Mouse (Mus musculus) liver, adult (tissue): ENCODE measurements around the gene Olfr308.

ENCODE experiments used
- GATA4 ChIP-seq: IDR thresholded peaks from 2 replicates; pipeline ENCODE4 v1.6.1; 2014; ENCODE audit warnings: mild to moderate bottlenecking, low read length; ENCODE audit not compliant: insufficient replicate concordance

Olfr308 gene

DNA sequence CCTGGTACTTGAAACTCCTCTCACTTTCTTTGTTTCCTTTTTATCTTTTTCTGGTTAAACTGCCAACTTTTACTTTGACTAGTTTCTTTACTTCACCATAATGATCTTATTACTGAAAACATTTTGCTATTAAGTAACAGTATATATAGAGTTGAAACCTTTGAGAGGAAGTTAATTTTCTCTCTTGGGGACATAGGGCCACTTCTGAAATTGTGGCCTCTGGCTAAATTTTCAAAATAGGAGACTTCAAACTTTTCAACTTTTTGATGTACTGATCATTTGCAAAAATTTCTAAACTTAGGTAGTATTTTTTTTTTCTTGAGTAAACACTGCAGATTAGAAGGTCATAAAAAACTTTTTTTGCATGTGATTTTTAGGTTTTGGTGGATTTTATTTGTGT, at the start of gene Olfr308:
Olfr308 (minus strand) TSS at position 101 of the 400 bp plus-strand sequence.
- no peak for TF ChIP-seq GATA4

DNA sequence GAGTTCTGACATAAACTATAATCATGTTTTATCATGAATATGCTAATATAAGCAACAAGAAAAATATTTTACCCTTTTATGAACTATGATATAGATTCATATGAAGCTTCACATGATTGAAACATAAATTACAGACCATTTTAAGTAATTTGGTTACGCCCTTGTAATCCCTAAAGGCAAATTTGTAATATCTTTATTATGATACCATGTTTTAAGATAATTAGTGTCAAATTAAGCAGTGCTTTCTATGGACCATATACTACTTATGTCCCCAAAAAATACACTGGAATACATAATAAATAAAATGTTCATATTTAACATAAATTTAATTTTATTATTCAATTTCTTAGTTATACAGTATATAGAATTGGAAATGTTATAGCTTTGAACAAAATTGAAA, 41.4 kb upstream of the Olfr308 start, which contains the start of gene Olfr305:
Olfr305 (minus strand) TSS at position 101 of the 400 bp plus-strand sequence.
- TF ChIP-seq GATA4, result no peak

DNA sequence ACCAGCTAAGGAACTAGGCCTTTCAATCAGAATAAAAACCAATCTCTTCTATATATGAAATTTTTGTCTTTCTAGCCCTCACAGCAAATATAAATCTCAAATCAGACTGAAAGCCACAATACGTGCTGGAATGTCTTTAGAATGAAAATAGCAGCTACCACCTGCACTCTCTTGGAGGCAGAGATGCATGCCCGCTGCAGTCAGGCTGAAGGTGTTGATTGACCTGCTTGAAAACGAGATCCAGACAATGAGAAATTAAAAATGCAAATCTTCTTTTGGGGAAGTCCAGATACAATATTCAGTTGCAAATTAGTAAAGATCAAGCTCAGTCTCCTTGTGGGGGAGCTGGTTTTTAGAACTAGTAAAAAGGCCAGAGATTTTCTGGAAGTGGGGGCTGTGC, 18.8 kb upstream of the Olfr308 start:
- TF ChIP-seq GATA4, result no peak

DNA sequence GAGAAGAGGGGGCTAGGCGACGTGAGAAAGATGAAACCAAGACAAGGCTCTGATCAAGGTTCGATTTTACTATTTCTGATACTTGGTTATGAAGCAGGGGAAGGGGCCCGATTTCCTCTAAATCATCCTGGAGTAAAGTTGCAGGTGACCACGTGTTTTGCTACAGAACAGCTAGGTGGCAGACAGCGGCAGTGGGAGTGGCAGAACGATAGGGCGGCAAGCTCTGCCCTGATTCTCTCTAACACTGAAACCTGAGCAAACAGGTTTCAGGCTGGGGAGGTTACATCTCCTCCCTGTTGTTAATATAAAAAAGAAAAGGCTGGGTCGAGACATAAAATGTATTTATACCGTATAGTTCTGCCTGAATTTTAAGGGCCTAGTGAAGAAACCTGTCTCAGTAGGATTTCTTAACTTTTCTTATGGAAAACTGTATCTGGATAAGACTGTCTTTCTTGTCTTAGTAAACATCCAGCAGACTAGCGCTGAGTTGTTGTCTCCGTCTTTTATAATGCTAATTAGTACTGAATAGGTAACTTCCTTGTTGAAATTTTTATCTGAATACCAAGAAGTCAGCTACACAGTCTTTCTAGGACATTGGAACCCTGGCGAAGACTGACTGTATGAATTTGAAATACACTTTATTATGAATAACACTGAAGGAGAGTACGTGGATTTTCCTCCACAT, 17.6 kb upstream of the Olfr308 start:
- no peak for TF ChIP-seq GATA4

DNA sequence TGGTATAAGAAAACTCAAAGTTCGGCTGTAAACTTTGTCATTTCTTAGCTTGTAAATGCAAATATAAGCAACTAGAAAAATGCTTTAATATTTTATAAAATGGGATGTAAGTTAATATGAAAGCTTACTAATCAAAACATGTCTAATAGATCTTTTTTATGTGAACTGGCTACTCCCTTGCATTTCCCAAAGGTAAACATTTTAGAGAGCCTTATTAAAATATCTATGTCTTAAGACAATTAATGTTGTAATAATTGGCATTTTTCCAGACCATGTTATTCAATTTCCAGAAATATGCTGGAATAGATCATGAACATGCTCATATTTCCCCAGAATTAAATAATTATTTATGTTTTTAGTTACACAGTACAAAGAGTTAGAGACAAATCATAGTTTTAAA, 12.1 kb upstream of the Olfr308 start, which contains the start of gene Olfr307:
Olfr307 (minus strand) TSS at position 101 of the 400 bp plus-strand sequence.
- no peak for TF ChIP-seq GATA4

DNA sequence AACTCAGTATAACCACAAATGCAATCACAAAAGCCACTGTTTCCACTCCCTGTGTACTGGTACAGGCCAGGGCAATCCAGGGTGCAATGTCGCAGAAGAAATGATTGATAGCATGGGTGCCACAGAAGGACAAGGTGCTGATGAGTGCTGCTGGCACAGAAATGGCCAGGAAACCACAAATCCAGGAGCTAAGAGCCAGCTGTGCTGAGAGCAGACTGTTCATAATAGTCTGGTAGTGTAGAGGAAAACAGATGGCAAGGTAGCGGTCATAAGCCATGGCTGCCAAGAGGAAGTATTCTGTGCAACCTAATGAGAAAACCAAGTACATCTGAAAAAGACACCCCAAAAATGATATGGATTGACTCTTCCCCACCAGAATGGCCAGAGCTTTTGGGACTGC, 4.1 kb downstream of the Olfr308 start:
- TF ChIP-seq GATA4, result no peak

DNA sequence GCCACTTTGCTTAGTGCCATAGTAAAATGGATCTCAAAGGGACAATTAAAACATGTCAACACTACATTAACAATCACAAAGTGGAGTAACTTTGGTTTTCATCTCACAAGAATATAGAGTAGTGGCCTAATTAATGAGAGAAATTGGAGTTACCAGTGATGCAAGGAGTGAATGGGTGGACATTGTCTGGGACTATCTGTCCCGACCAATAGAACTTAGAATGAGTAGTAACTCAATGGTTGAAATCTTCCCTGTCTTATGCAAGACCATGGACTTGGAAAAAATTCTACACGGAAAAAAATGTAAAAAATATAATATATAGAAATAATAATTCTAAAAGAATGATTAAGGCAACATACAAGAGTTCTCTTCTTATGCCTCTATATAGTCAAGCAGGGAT, 11.8 kb downstream of the Olfr308 start, which contains the start of gene Olfr309:
Olfr309 (minus strand) TSS at position 101 of the 400 bp plus-strand sequence.
- TF ChIP-seq GATA4, result no peak

DNA sequence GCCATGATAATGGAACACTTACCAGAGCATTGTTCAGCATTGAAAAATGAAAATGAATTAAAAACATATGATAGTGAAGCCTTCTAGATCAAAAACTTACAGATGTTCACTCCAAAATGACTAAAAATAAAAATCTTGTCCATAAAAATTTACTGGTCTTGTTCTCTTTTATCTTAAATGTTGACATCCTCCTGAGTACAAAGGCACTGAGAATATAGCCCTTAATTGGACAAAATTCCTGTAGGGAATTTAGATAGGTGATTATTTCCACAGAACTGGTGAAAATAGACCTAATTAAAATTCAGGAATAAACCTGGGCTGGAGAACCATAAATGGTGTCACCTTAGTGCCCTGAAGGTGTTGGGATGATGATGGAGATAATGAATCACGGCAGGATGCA, 48.4 kb downstream of the Olfr308 start, which contains the start of gene Olfr310:
Olfr310 (minus strand) TSS at position 101 of the 400 bp plus-strand sequence.
- no peak for TF ChIP-seq GATA4
